Mouse (Mus musculus) splenic B cell, adult 2 months (primary cell): Measurements from ENCODE around the gene Hoga1.

Source experiments
- DNase-seq: peaks from one replicate; pipeline ENCODE4 v3.0.0-alpha.2; 2011; ENCODE audit warnings: low read depth, low spot score
- H3K27me3 ChIP-seq: 2 replicates; pipeline ENCODE4 v1.6.1; 2012; ENCODE audit warnings: mild to moderate bottlenecking, low read length, moderate library complexity, mixed read lengths; ENCODE audit not compliant: control insufficient read depth, poor library complexity, insufficient read depth, severe bottlenecking
- H3K36me3 ChIP-seq: 2 replicates; pipeline ENCODE4 v1.6.1; 2012; ENCODE audit warnings: mild to moderate bottlenecking, low read length, moderate library complexity, mixed read lengths; ENCODE audit not compliant: control insufficient read depth, poor library complexity, insufficient read depth, severe bottlenecking

The Hoga1 gene

DNA sequence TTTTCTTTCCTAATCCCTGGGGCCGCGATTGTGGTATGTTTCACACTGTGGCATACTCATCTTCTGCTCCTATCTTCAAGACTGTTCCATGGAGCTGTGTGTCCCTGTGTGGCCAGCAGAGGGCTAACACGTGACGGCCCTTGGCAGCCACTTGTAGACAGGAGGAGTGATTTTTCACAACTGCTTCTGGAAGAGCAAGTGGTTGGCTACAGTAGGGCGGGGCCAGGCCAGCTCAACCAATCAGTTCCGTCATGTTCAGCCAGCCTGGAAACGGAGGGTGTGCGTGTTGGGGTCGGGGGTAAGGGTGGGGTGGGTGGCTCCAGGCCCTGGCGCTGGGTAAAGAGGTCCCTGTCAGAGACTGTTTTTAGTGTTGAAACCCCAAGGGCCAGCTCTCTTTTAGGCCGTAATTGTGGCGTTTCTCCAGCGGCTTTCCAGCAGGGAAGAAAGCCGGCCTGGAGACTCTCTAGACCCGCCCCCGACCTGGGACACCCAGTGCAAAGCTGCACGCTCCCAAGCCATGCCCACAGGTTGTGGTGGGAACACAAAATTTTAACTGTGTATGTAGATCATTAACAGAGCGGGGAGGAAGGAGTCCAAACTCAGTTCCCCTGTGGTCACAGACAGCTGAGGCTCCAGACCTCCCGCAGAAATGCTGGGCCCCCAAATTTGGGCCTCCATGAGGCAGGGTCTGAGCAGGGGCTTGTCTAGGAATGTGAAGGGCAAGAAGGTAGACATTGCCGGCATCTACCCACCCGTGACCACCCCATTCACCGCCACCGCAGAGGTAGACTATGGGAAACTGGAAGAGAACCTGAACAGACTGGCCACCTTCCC lies at the start of gene Hoga1:
TSS of gene Hoga1 (plus strand) at position 342 of the 834 bp plus-strand sequence.
- peak; percentile 61 for DNase-seq
- no peaks in the 10 kb centered on the region for H3K36me3 ChIP-seq
- H3K27me3 ChIP-seq: no peaks in the 10 kb centered on the region

DNA sequence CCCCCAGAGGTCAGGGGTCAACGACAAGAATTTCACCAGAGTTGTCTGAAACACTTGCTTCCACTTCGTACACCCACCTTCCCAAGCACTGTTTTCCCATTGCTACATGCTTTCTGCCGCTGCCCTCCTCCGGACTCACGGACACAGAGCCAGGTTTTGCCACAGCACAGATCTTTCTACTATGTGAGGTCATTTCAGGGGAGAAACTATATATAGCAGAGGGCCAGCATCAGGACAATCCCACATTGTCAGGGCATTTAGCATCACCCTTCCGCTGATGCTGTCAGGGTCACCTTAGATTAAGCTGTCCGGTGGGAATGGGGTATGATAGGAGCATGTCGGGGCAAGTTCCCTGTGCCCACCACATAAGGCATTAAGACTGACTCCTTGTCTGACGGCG lies 48.3 kb upstream of the Hoga1 start:
- no peaks in the 10 kb centered on the region; the same call in 1 of the 2 replicates for H3K36me3 ChIP-seq
- no peaks in the 10 kb centered on the region for H3K27me3 ChIP-seq
- DNase-seq: no peak

DNA sequence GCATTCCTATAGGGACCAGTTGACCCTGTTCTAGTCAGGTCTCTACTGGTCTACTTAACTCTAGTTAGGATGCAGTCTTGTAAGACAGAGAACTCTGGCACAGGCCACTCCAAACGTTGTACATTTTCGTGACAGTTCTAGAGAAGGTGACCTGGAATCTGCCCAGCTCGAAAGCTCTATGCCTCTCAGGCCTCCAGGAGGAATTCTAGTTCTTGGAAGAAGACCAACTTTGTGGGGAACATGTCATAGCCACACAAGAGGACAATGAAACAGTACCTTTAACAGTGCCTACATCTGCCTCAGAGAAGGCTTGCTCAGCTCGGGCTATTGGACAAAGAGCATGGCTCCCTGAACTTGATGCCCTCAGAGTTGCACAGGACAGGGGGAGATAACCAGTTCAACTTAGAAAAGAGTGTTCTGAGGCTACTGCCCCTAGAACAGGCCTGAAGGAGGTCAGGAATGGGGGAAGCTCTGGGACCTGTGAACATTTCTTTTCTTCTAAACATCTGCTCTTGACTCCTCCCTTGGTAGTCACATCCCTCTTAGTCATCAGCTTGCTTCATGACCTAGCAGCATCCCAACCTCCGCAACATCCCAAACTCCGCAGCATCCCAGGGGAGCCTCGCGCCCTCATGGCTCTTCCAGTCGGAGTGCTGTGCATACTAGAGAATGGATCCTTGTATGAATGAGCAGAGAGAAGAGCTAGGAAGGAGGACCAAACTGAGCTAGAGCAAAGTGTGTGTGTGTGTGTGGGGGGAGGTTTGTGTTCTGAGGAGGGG lies 46.5 kb upstream of the Hoga1 start:
- Histone ChIP-seq H3K36me3 (no peaks in the 10 kb centered on the region; the same call in 1 of the 2 replicates), H3K27me3 (no peaks in the 10 kb centered on the region)
- no peak for DNase-seq

DNA sequence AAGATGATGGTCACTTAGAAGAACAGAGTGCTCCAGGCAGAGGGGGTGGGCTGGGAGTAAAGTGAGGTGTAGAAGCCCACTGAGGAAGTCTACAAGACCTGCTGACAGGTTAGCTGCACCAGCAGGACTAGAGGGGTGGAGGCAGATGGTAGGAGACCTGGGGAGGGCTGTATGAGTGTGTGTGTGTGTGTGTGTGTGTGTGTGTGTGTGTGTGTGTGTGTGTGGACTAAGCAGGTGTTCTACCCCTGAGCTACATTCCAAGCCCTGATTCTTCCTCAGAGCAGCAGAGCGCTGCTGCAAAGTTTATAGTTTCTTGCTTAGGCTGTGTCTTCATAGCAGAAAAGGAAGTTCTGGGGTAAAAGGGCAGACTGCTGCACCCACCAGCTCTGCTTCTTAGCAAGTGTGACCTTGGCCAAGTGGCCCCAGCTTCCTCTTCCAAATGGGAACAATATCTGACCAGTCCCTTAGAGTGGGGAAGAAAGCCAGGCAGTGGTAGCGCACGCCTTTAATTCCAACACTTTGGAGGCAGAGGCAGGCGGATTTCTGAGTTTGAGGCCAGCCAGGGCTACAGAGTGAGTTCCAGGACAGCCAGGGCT lies 45.6 kb upstream of the Hoga1 start:
- H3K36me3 ChIP-seq: no peaks in the 10 kb centered on the region
- no peaks in the 10 kb centered on the region for H3K27me3 ChIP-seq
- no peak for DNase-seq

DNA sequence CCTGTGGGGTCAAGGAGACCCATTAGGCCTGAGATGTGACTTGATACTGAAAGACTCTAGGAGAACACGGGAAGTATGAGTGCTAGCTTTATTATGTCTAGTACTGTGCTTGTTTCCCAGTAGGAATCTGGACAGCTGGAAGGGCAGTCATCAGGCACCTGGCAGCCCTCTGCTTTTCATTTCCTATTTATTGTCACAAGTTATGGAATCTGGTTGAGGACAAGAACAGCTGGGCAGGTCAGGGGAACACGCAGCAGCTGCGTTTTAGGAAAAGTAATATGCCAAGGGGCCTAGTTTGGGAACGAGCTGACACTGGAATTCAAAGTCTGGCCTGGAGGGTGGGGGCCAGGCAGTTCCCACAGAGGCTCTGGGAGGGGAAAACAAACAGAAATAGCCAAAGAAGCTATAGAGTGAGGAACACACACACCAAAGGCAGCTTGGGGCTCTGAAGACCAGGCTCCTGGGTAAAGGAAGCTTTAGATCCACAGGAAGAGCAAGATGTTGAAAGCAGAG lies 44.9 kb upstream of the Hoga1 start:
- Histone ChIP-seq H3K36me3 (no peaks in the 10 kb centered on the region), H3K27me3 (no peaks in the 10 kb centered on the region)
- no peak for DNase-seq

DNA sequence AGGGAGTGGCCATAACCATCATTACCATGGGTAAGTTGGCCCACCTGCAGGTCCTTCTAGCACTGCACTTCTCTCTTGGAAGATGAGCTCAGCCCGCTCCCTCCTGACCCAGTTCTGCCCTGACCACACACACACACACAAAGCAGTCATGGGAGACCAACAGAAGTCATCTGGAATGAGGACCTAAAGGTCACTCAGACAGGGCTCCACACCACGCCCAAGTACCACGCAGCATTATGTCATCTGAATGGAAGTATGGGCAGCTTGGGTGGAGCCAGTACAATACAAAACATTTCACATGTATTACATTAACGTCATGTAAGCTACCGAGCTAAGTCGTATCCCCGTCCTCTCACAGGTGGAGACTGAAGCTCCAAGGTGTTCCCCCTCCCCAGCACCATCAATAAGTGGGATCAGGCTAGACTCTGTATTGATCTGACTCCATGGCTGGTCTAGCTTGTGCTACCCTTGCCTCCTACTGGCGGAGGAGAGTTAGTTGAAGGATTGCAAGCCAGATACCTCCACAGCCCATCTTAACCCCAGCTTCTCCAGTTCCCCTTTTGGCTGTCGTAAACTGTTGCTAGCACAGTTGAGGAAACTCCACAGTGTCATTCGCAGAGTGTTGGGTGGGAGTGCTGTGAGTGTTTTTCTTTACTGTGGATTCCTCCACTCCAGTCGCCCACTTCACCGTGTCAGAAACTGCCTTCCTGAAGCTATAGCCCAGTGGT lies 44.0 kb upstream of the Hoga1 start:
- DNase-seq: no peak
- no peaks in the 10 kb centered on the region for H3K27me3 ChIP-seq
- H3K36me3 ChIP-seq: no peaks in the 10 kb centered on the region

DNA sequence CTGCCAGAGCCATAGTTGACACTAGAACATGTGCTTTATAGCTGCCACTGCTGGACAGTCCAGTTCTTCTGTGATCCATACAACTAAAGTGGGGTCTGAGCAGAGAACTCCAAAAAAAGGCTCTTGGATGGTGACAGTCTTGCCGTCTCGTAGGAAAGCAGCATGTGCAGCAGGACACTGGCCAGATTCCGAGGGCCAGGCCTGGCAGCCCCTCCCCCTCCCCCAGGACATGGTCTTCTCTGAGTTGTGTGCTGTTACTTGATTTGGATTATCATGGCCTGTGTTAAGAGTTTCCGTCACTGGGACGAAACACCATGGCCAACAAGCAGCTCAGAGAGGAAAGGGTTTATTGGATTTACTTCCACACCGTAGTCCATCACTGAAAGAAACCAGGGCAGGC lies 41.2 kb upstream of the Hoga1 start:
- Histone ChIP-seq H3K27me3 (no peaks in the 10 kb centered on the region), H3K36me3 (no peaks in the 10 kb centered on the region)
- DNase-seq: no peak

DNA sequence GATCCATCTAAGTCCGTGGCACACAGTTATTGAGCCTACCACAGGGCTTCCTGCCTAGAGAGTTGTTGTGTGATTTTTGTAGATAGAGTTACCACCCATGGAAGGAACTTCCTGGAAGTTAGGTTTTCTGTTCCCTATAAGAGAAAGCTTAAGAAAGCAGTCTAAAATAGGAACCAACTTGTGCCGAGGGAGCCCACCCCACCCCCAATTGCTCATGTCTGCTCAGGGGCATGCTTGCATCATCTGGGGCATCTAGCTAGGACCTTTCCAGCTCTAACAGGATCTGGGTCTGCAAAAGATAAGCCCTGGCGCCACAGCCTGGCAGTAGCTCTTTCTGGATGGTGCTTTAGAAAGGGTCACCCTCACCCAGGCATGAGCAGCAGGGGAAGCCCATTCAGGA lies 39.8 kb upstream of the Hoga1 start:
- Histone ChIP-seq H3K27me3 (no peaks in the 10 kb centered on the region), H3K36me3 (no peaks in the 10 kb centered on the region)
- DNase-seq: peak; percentile 11

DNA sequence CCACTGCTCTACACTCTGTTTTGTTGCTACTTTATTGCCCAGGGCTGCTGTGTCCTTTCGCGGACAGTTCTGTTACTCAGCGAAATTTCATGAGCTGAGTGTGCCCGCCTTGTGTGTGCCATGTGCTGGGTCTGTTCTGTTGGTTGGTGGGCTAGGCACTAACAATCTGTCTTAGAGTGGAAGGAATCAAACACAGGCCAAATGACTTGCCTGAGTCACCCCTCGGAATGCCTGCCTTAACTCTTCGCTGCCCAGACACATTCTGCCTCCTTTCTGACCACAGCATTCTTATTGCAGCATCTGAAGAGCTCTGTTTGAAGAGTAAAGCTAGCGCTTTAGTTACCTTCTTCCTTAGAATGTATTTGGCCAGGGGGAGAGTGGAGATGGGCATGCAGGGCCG lies 38.8 kb upstream of the Hoga1 start:
- no peaks in the 10 kb centered on the region for H3K36me3 ChIP-seq
- no peaks in the 10 kb centered on the region for H3K27me3 ChIP-seq
- no peak for DNase-seq

DNA sequence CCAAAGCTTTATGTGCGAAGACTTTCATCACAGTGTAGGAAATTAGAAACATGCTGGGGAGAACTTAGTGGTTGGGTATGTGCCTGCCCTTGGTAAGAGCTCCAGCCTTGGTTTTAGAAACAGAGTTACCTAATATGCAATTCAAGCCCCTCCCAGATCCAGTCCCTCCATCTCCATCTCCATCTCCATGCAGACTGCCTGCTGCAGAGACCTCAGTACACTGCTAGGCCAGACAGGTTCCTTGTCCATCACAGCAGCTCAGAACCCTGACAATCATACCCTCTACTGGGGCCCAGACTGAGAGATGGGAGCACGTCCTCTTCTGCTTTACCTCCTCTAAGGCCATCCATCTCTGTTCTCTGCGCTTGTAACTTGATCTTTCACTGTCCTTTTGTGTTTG lies 36.8 kb upstream of the Hoga1 start:
- H3K27me3 ChIP-seq: no peaks in the 10 kb centered on the region
- DNase-seq: no peak

DNA sequence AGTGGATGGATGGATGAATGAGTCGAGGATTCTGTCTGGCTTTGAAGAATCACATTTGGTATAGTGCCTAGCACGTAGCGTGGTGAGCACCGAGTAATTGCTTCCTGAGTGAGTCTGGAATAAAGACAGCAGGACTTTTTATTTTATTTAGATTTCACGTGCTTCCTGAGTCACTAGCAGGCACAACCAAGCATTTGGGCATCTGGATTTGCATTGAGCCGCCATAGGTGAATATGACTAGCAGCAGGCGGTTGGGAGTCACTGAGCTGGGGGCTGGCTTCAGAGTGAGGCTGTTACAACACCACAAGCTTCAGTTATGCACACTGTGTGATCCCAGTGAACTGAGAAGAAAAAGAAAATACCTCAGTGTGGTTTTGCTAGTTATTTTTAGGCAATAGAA lies 36.3 kb upstream of the Hoga1 start:
- H3K36me3 ChIP-seq: no peaks in the 10 kb centered on the region
- no peaks in the 10 kb centered on the region for H3K27me3 ChIP-seq
- no peak for DNase-seq

More for the DNA sequence above, 36.8 kb upstream of the Hoga1 start:
- H3K36me3 ChIP-seq: no peaks in the 10 kb centered on the region

DNA sequence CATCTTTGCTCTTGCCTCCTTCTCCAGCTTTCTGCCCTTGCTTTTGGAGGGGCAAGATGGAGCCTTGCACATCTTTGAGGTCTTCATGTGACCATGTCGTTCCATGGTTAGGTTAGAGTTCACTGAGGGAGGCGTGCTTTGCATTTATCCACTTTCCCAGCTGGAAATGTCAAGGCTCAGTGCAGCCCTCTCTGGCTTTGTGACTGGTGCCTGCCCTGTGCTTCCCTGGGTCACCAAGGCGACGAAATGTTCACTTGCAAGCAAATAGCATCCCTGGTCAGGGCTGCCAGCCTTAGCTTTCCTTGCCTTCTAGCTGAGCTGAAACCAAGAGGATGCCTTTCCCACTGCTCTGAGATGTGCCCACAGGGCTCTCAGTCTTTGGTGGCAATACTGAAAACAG lies 35.0 kb upstream of the Hoga1 start:
- Histone ChIP-seq H3K27me3 (no peaks in the 10 kb centered on the region), H3K36me3 (no peaks in the 10 kb centered on the region)
- no peak for DNase-seq

DNA sequence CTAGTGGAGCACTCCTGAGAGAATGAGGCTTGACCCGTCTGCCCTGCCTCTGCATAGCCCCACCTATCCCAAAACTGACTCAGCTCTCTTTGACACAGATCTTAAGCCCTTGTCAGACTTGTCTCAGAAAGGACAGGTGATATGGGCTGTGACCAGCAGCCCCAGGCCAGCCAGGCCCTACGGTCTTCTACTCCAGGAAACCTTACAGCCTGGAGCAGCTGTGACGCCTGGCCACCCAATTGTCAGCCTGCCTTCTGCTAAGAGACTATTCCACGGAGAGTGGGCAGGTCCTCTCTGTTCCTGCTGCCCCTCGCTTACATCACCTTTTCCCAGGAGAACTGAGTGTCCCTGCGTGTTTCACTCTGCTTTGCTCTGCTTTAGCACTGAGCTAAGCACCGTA lies 34.3 kb upstream of the Hoga1 start:
- DNase-seq: no peak

DNA sequence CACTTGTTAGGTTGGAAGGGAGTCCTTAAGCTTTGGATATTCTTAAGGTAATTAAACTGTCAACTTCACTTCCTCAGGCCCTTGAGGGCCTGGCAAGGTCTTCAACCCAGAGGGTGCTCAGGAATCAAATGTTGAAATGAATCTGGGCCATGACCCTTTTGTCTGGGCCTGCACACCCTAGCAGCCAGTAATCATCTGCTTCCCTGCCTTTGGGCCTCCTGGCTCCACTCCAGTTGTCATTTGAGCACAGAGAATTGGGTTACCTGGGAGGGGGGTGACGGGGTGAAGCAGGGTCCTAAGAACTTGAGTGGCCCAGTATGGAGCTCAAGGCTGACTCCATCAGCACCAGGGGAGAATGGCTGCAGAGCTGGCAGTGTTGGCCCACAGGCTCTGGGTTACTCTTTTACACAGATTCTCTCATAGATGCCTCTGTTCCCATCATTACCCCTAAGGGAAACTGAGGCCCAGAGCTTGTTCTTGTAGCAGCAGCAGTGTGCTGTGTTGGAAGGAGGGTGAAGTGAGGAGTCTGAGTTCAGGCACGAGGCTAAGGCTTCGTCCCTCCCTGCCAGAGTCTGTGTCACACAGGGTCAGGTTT lies 31.1 kb upstream of the Hoga1 start:
- no peak for DNase-seq
- H3K27me3 ChIP-seq: no peaks in the 10 kb centered on the region

More for the DNA sequence above, 34.3 kb upstream of the Hoga1 start:
- Histone ChIP-seq H3K27me3 (no peaks in the 10 kb centered on the region), H3K36me3 (no peaks in the 10 kb centered on the region)

More for the DNA sequence above, 31.1 kb upstream of the Hoga1 start:
- no peaks in the 10 kb centered on the region for H3K36me3 ChIP-seq
